Mouse (Mus musculus) liver, adult 2 months (tissue): ENCODE measurements around the gene Qrich2.

Source experiments
- CTCF ChIP-seq: fragments of 200-500 bp; IDR thresholded peaks from 2 replicates; pipeline ENCODE4 v1.5.1; 2011; ENCODE audit warnings: low read depth, low read length, control low read depth
- POLR2A ChIP-seq: fragments of 200-500 bp; IDR thresholded peaks from 2 replicates; pipeline ENCODE4 v1.6.1; 2011; ENCODE audit warnings: low read length, control low read depth; ENCODE audit not compliant: insufficient read depth; ENCODE audit errors: extremely low read depth

GRCm38 (mm10) chr11:116501005-116501746 is 35.1 kb upstream of the Qrich2 start:
- TF ChIP-seq CTCF (0 out of 2 replicates have a peak, but pooled peaks have one; percentile 9), POLR2A (no peak)
